Mouse (Mus musculus) lung, embryonic 16.5 days (tissue): ENCODE data around the gene Mob2. TPM values are rescaled to one million over a fixed set of nuclear protein-coding genes. Genes with fewer than 3 reads are reported as not detected.

Experiments used
- ATAC-seq: fragments of 200-750 bp; cut with Nextera tagmentation; 2 replicates; pipeline ENCODE4 v1.8.0; 2017; ENCODE audit warnings: low read depth, mild to moderate bottlenecking, moderate library complexity
- H3K27ac ChIP-seq: fragments of 300-500 bp; sonication (generic); 2 replicates; pipeline ENCODE4 v1.5.1; 2014; ENCODE audit warnings: mild to moderate bottlenecking, control low read depth, low read length
- H3K27me3 ChIP-seq: fragments of 300-500 bp; sonication (generic); 2 replicates; pipeline ENCODE4 v1.6.1; 2014; ENCODE audit warnings: low read depth, low read length, mixed read lengths; ENCODE audit not compliant: control insufficient read depth, insufficient read depth
- H3K36me3 ChIP-seq: fragments of 300-500 bp; sonication (generic); 2 replicates; pipeline ENCODE4 v1.6.1; 2014; ENCODE audit warnings: low read length; ENCODE audit not compliant: control insufficient read depth, insufficient read depth
- H3K4me1 ChIP-seq: fragments of 300-500 bp; sonication (generic); replicated peaks from 2 replicates; pipeline ENCODE4 v1.6.1; 2014; ENCODE audit warnings: low read length, mixed read lengths; ENCODE audit not compliant: control insufficient read depth, insufficient read depth
- H3K4me2 ChIP-seq: fragments of 300-500 bp; sonication (generic); 2 replicates; pipeline ENCODE4 v1.6.1; 2014; ENCODE audit warnings: low read depth, low read length, control low read depth
- H3K4me3 ChIP-seq: fragments of 300-500 bp; sonication (generic); 2 replicates; pipeline ENCODE4 v1.5.1; 2014; ENCODE audit warnings: mild to moderate bottlenecking, low read length, control low read depth
- H3K9ac ChIP-seq: fragments of 300-500 bp; sonication (generic); 2 replicates; pipeline ENCODE4 v1.6.1; 2014; ENCODE audit warnings: low read length, control low read depth
- H3K9me3 ChIP-seq: fragments of 300-500 bp; sonication (generic); 2 replicates; pipeline ENCODE4 v1.6.1; 2016; ENCODE audit warnings: low read length; ENCODE audit not compliant: control insufficient read depth
- WGBS: fragments of 180-500 bp; shearing (Covaris S2); extraction: QIAGEN DNeasy Blood & Tissue Kit; methylation state at CpG from one replicate; pipeline ENCODE4 v1.1.7; 2014; 5-methylcytosine and 5-hydroxymethylcytosine counted together
- microRNA-seq: library from miRNA; unstranded; fragments of <30 nt; microRNA quantifications from one replicate; pipeline ENCODE4, GENCODE M21; 2016
- polyA plus RNA-seq: library from polyadenylated mRNA; unstranded; fragments of >200 nt; fragmentation: Nextera tagmentation; extraction: Ambion mirVana; gene quantifications from 2 replicates; pipeline ENCODE4 v1.2.1, GENCODE M21; 2015

Mob2 gene
- polyA plus RNA-seq, 1 experiment from 2014 or later: 76.3 TPM

DNA sequence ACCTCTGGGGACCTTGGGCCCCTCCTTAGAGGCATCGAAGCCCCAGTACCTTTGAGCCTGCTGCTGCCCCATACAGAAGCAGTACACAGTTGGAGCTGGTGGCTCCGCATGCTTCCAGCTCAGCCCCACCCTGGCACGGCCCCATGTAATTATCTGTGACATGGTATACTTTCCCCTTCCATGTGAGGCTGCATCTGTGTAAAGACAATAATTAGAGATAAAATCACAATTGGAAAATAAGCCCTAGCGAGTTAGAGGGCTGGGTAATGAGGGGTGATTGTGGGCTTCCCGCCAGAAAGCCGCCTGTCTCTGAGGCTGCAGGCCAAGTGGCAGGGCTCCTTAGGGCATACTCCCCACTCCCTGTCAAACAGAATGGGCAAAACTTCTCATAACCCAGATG, 82.9 kb downstream of the Mob2 start:
- no peak overlapping the region for H3K4me3 ChIP-seq
- ATAC-seq: no peak
- H3K27me3 ChIP-seq: no peaks in the 10 kb centered on the region
- no peaks in the 10 kb centered on the region for H3K36me3 ChIP-seq
- H3K9ac ChIP-seq: no peak overlapping the region
- WGBS: 66% methylated on average over 6 of the region's 6 CpGs
- no peaks in the 10 kb centered on the region for H3K9me3 ChIP-seq
- no peak overlapping the region for H3K4me2 ChIP-seq
- no peak overlapping the region for H3K27ac ChIP-seq
- H3K4me1 ChIP-seq: no peaks in the 10 kb centered on the region

DNA sequence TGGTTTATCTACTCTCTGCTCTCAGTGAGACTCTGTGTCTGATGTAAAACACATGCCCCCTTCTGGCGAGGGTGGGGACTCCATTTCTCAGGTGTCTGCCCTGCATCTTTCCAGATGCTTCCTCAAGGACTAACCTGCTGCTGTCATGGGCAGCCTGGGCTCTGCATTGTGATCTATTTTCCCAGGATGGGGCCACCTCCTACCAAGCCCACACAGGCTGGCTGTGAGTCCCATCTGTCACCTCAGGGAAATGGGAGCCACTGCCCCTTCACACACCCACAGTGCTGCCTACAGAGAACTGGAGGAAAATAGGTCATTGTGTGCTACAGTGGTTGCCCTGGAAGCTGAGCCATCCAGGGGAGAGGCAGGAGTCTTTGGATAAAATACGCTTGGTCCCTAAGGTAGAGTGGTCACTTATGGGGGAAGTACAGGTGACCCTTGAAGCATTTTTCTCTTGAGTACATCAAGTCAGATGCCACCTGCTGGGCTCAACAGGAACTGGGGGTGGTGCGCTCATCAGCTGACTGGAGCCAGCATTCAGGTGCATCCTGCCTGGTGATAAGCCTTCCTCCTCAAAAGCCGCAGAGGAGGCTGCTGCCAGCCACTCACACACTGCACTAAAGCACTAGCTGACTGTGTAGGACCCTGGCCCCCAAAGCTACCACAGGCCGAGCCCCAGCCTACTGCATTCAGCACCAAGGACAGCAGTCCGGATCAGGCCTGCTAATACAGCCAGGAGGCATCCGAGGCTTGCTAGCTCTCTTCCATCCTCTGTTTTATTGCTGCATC, 87.8 kb downstream of the Mob2 start:
- H3K4me1 ChIP-seq: no peaks in the 10 kb centered on the region
- H3K9me3 ChIP-seq: no peaks in the 10 kb centered on the region
- H3K27ac ChIP-seq: no peak overlapping the region
- no peak overlapping the region for H3K9ac ChIP-seq
- no peak overlapping the region for H3K4me2 ChIP-seq
- H3K36me3 ChIP-seq: no peaks in the 10 kb centered on the region
- ATAC-seq: no peak
- no peak overlapping the region for H3K4me3 ChIP-seq
- 26% methylated on average over 7 of the region's 7 CpGs for WGBS
- H3K27me3 ChIP-seq: no peaks in the 10 kb centered on the region

DNA sequence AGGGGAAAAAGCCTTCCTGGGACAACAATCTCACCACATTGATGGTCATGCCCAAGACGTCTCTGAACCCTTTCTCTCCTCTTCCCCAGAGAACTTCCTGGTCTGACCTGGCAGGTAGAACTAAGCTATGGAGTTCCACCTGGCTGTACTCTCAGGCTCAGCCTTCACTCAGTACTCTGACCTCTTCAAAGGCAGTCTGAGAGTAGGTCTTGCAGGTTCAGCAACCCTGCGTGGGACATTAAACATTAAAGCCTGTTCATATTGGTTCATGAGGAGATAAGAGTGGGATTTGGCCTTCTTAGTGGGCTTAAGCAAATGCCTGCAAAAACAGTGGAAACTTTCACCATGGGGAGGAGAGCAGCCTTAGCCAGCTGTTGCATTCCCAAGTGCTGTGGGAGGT, 94.6 kb downstream of the Mob2 start:
- H3K9ac ChIP-seq: no peak overlapping the region
- no peaks in the 10 kb centered on the region for H3K9me3 ChIP-seq
- 66% methylated on average over 2 of the region's 2 CpGs for WGBS
- no peaks in the 10 kb centered on the region for H3K4me1 ChIP-seq
- ATAC-seq: no peak
- H3K36me3 ChIP-seq: no peaks in the 10 kb centered on the region
- H3K27ac ChIP-seq: no peak overlapping the region
- no peak overlapping the region for H3K4me2 ChIP-seq
- no peak overlapping the region for H3K4me3 ChIP-seq
- H3K27me3 ChIP-seq: no peaks in the 10 kb centered on the region

DNA sequence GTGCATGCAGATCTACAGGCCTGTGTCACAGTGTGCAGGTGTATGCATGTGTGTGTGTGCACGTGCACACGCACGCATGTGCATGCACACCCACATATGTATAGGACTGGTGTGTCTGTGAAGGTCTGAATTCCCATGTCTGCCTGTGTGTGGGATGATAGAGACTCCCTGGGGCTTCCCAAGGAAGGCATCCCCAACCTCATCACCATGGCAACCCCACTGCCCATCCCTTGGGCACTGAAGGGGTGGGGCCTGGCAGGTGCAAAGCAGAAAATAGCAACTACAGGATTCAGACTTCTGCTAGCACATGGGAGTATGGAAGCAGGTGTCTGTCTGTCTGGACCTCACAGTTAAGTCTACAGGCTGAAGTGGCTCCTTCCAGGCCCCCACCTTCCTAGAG, 98.3 kb downstream of the Mob2 start:
- H3K4me2 ChIP-seq: no peak overlapping the region
- H3K27me3 ChIP-seq: no peaks in the 10 kb centered on the region
- H3K36me3 ChIP-seq: no peaks in the 10 kb centered on the region
- no peaks in the 10 kb centered on the region for H3K4me1 ChIP-seq
- H3K9ac ChIP-seq: no peak overlapping the region
- 85% methylated on average over 3 of the region's 3 CpGs for WGBS
- no peak for ATAC-seq
- no peaks in the 10 kb centered on the region for H3K9me3 ChIP-seq
- H3K4me3 ChIP-seq: no peak overlapping the region
- no peak overlapping the region for H3K27ac ChIP-seq

DNA sequence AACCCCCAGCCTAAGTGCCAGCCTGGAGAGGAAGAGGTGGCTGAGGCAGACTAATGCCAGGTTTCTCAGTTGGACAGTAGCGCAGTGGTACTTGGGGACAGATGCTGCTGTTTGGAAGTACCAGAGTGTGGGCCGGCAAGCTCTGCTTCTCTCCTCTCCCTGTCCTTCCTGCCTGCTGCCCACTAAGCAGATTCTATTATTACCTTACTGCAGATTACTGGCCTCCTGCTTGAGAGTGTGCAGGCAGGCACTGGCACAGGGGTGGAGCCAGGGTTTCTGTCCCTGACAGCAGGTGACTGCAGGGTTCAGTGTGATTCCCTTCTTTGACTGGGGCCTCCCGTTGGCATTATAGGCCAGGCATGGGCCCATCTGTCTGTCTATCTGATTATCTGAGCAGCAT, 99.4 kb downstream of the Mob2 start:
- Histone ChIP-seq H3K27me3 (no peaks in the 10 kb centered on the region), H3K9me3 (no peaks in the 10 kb centered on the region), H3K27ac (no peak overlapping the region), H3K4me2 (no peak overlapping the region), H3K4me1 (no peaks in the 10 kb centered on the region), H3K36me3 (no peaks in the 10 kb centered on the region), H3K4me3 (no peak overlapping the region), H3K9ac (no peak overlapping the region)
- WGBS: 85% methylated on average over 3 of the region's 3 CpGs
- ATAC-seq: no peak

DNA sequence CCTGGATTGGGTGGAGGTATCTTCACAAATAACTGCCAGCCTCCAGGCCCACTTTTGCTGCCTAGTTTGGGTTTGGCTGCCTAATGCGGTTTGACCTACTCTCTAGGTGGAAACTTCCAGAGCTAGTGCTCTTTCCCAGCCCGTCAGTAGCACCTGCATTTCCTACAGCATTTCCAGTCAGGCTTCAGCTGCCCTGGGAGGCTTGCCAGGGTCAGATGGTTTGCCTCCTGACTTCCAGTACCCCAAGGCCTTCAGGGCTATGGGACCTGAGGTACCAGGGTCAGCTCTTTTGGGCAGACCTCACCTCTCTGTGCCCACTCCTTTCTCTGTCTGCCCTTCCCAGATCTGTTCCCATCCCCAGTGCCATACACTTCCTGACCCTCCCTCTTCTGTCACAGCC, 99.9 kb downstream of the Mob2 start:
- Histone ChIP-seq H3K27me3 (no peaks in the 10 kb centered on the region), H3K36me3 (no peaks in the 10 kb centered on the region), H3K4me1 (no peaks in the 10 kb centered on the region), H3K4me2 (no peak overlapping the region), H3K4me3 (no peak overlapping the region), H3K9ac (no peak overlapping the region), H3K27ac (no peak overlapping the region), H3K9me3 (no peaks in the 10 kb centered on the region)
- WGBS: 73% methylated on average over 2 of the region's 2 CpGs
- no peak for ATAC-seq

DNA sequence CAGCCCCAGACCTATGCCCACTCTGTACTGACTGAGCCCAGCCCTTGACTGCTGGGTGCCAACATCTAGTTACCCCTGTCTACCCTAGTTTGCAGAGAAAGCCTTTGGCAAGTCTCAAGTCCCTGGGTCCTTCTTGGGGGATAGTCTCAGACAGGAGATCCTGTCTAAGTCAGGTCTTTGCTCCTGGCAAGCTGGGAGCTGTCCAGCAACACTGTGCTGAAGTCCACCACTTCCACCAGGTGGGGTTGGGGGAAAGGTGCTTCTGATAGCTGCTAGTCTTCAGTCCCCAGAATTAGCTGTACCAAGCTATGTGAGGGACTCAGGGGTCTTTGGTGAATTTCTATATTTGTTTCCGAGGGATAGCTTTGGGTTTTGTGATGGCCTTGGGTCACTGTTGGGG, 101.7 kb downstream of the Mob2 start:
- no peak overlapping the region for H3K4me2 ChIP-seq
- ATAC-seq: no peak
- WGBS: 65% methylated on average over 1 of the region's 1 CpGs

More for the DNA sequence above, 101.7 kb downstream of the Mob2 start:
- Histone ChIP-seq H3K9ac (no peak overlapping the region), H3K27me3 (no peaks in the 10 kb centered on the region), H3K4me1 (no peaks in the 10 kb centered on the region), H3K36me3 (no peaks in the 10 kb centered on the region), H3K4me3 (no peak overlapping the region), H3K27ac (no peak overlapping the region), H3K9me3 (no peaks in the 10 kb centered on the region)

Small RNA genes within 50 kb of the gene (microRNA-seq; reads per million reads assigned to microRNA genes)
- not detected for gene Mir3104

Other genes starting within 250 kb of the Mob2 start
- gene Muc5b, start 222.0 kb downstream of the Mob2 start, polyA plus RNA-seq: 0.54 and 1.2 TPM in 2 replicates
- 54.3 and 55.2 TPM in 2 replicates for gene Tollip, start 142.6 kb downstream of the Mob2 start, polyA plus RNA-seq
- gene Brsk2, start 111.3 kb downstream of the Mob2 start, polyA plus RNA-seq: 0.59 and 0.60 TPM in 2 replicates
- gene Dusp8, start 34.8 kb upstream of the Mob2 start, polyA plus RNA-seq: 2.1 and 2.5 TPM in 2 replicates
- not detected in 2 replicates for gene Gm45618, start 59.7 kb upstream of the Mob2 start, polyA plus RNA-seq
- gene Gm39115, start 75.0 kb upstream of the Mob2 start, polyA plus RNA-seq: not detected in 2 replicates
- not detected in 2 replicates for gene Gm45337, start 83.5 kb upstream of the Mob2 start, polyA plus RNA-seq
- not detected in 2 replicates for gene Gm29735, start 96.0 kb upstream of the Mob2 start, polyA plus RNA-seq
- not detected in 2 replicates for gene Gm4553, start 104.7 kb upstream of the Mob2 start, polyA plus RNA-seq
- not detected in 2 replicates for gene Krtap5-2, start 114.9 kb upstream of the Mob2 start, polyA plus RNA-seq
- not detected in 2 replicates for gene Gm10153, start 129.3 kb upstream of the Mob2 start, polyA plus RNA-seq
- not detected in 2 replicates for gene Krtap5-3, start 140.3 kb upstream of the Mob2 start, polyA plus RNA-seq
- gene Gm7579, start 150.8 kb upstream of the Mob2 start, polyA plus RNA-seq: not detected in 2 replicates
- not detected in 2 replicates for gene Krtap5-5, start 168.9 kb upstream of the Mob2 start, polyA plus RNA-seq
- not detected in 2 replicates for gene Gm40460, start 180.0 kb upstream of the Mob2 start, polyA plus RNA-seq
- gene Gm2431, start 197.3 kb upstream of the Mob2 start, polyA plus RNA-seq: not detected in 2 replicates
- gene Gm4559, start 213.3 kb upstream of the Mob2 start, polyA plus RNA-seq: not detected in 2 replicates
- not detected in 2 replicates for gene Krtap5-1, start 236.1 kb upstream of the Mob2 start, polyA plus RNA-seq
- not detected in 2 replicates for gene Krtap5-4, start 242.5 kb upstream of the Mob2 start, polyA plus RNA-seq